Mouse (Mus musculus) liver, postnatal 0 days (tissue): Measurements from ENCODE around the gene Nup107. TPM values are rescaled to one million over a fixed set of nuclear protein-coding genes. Genes with fewer than 3 reads are reported as not detected.
A peak's percentile ranks its signal among the peaks of the same experiment; 100 is the strongest.
"Not testable (repeated sequence)": the region's sequence is repeated elsewhere in the genome, so short reads cannot be mapped to it uniquely, and the experiment has no call there.

Source experiments
- ATAC-seq: fragments of 200-750 bp; cut with Nextera tagmentation; 2 replicates; pipeline ENCODE4 v1.8.0; 2017; ENCODE audit warnings: mild to moderate bottlenecking, moderate library complexity
- DNase-seq: peaks from one replicate; pipeline ENCODE4 v3.0.0-alpha.2; 2016
- H3K27ac ChIP-seq: fragments of 300-500 bp; sonication (generic); 2 replicates; pipeline ENCODE4 v1.5.1; 2014; ENCODE audit warnings: antibody characterized with exemption, moderate library complexity, mild to moderate bottlenecking, low read depth
- H3K27me3 ChIP-seq: fragments of 300-500 bp; sonication (generic); 2 replicates; pipeline ENCODE4 v1.6.1; 2014; ENCODE audit warnings: low read length, control low read depth, mixed read lengths; ENCODE audit not compliant: insufficient read depth
- H3K36me3 ChIP-seq: fragments of 300-500 bp; sonication (generic); replicated peaks from 2 replicates; pipeline ENCODE4 v1.6.1; 2014; ENCODE audit warnings: mild to moderate bottlenecking, control low read depth, low read length, moderate library complexity, mixed read lengths; ENCODE audit not compliant: insufficient read depth
- H3K4me1 ChIP-seq: fragments of 300-500 bp; sonication (generic); 2 replicates; pipeline ENCODE4 v1.6.1; 2014; ENCODE audit warnings: antibody characterized with exemption, mild to moderate bottlenecking, control low read depth; ENCODE audit not compliant: insufficient read depth
- H3K4me2 ChIP-seq: fragments of 300-500 bp; sonication (generic); 2 replicates; pipeline ENCODE4 v1.6.1; 2014; ENCODE audit warnings: low read depth, mild to moderate bottlenecking, low read length, moderate library complexity, mixed read lengths
- H3K4me3 ChIP-seq: fragments of 300-500 bp; sonication (generic); 2 replicates; pipeline ENCODE4 v1.5.1; 2014; ENCODE audit warnings: low read depth, low read length
- H3K9ac ChIP-seq: fragments of 300-500 bp; sonication (generic); replicated peaks from 2 replicates; pipeline ENCODE4 v1.6.1; 2014; ENCODE audit warnings: mild to moderate bottlenecking, moderate library complexity
- H3K9me3 ChIP-seq: fragments of 300-500 bp; sonication (generic); 2 replicates; pipeline ENCODE4 v1.6.1; 2016; ENCODE audit warnings: mild to moderate bottlenecking, control low read depth, low read length, mixed read lengths
- CTCF ChIP-seq: sonication (generic); IDR thresholded peaks from 2 replicates; pipeline ENCODE4 v1.5.1; 2016; ENCODE audit warnings: antibody characterized with exemption, low read depth
- EP300 ChIP-seq: IDR thresholded peaks from 2 replicates; pipeline ENCODE4 v1.6.1; 2016; ENCODE audit warnings: antibody characterized with exemption, low read depth, mild to moderate bottlenecking
- WGBS: fragments of 180-500 bp; shearing (Covaris S2); extraction: QIAGEN DNeasy Blood & Tissue Kit; methylation state at CpG from one replicate; pipeline ENCODE4 v1.1.7; 2014; ENCODE audit not compliant: insufficient replicate concordance; 5-methylcytosine and 5-hydroxymethylcytosine counted together
- polyA plus RNA-seq: library from polyadenylated mRNA; unstranded; fragments of >200 nt; fragmentation: Nextera tagmentation; extraction: Ambion mirVana; gene quantifications from 2 replicates; pipeline ENCODE4 v1.2.1, GENCODE M21; 2015

Gene Nup107
- polyA plus RNA-seq, 1 experiment from 2014 or later, result 15.0 TPM

DNA sequence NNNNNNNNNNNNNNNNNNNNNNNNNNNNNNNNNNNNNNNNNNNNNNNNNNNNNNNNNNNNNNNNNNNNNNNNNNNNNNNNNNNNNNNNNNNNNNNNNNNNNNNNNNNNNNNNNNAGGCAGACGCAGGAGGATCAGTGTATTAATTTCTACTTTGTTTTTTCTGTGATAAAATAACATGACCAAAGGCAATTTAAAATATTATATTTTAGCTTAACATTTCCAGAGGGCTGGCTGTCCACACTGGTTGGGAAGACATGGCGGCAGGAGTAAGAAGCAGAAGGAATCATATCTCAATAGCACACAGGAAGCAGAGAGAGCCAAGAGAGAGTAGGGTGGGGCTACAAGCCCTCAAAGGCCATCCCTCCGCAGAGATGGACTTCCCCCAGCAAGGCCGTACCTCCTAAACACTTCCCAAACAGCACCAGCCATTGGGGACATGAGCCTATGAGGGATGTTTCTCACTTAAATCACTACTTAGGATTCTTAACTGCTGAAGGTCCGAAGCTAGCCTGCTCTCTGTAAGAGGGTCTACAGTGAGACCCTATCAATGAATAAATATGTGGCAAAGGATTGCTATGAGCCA is 68.3 kb downstream of the Nup107 start:
- no peak overlapping the region for H3K27ac ChIP-seq
- H3K36me3 ChIP-seq, result no peaks in the 10 kb centered on the region
- H3K4me2 ChIP-seq, result no peak overlapping the region
- no peak overlapping the region for H3K9ac ChIP-seq
- H3K4me3 ChIP-seq, result no peak overlapping the region
- TF ChIP-seq EP300, result no peak
- TF ChIP-seq CTCF, result no peak
- H3K9me3 ChIP-seq, result no peaks in the 10 kb centered on the region
- DNase-seq (no peak), ATAC-seq (no peak)
- WGBS, result 61% methylated on average over 5 of the region's 5 CpGs
- H3K4me1 ChIP-seq, result no peaks in the 10 kb centered on the region
- no peaks in the 10 kb centered on the region for H3K27me3 ChIP-seq

DNA sequence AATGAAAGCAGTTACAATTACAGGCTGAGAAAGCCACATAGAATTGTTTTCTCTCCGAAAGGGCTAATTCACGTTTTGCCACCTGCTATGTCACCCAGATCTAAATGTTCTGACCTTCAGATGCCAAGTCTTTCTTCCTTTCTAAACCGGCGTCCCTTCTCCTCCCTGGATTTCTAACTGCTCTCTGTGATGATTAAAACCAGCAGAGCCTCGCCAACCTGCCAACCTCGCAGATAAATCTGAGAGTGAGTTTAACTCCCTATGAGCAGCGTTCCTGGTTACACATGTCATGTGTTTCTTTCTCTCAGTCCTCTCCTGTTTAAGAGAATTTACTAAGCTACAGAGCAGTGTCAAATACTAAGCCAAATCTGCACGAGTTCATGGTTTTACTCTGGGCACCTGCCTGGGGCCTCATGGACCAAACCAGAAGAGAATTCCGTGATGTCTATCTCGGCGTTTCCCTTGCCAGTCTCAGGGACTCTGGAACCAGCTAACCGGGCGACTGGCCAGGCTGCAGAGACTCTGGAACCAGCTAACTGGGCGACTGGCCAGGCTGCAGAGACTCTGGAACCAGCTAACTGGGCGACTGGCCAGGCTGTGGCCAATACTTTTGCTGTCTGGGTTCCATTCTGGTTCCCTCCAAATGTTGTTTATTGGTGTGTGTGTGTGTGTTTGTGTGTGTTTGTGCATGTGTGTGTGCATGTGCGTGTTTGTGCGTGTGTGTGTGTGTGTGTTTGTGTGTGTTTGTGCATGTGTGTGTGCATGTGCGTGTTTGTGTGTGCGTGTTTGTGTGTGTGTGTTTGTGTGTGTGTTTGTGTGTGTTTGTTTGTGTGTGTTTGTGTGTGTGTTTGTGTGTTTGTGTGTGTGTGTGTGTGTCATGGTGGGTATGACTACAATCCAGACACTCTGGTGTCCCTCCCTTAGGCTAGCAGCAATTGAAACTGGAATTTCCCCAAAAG is 74.1 kb downstream of the Nup107 start:
- 65% methylated on average over 19 of the region's 19 CpGs for WGBS
- peak overlapping the region; percentile 56; the same call in 1 of the 2 replicates for H3K27ac ChIP-seq
- H3K4me1 ChIP-seq, result peaks cover 4% of the 10 kb centered on the region; the same call in 1 of the 2 replicates
- H3K27me3 ChIP-seq, result no peaks in the 10 kb centered on the region
- no peak overlapping the region for H3K4me3 ChIP-seq
- no peak overlapping the region for H3K9ac ChIP-seq
- H3K36me3 ChIP-seq, result no peaks in the 10 kb centered on the region
- no peak for DNase-seq
- H3K9me3 ChIP-seq, result no peaks in the 10 kb centered on the region
- H3K4me2 ChIP-seq, result no peak overlapping the region
- TF ChIP-seq CTCF (no peak), EP300 (no peak)
- no peak; the same call in 1 of the 2 replicates for ATAC-seq

DNA sequence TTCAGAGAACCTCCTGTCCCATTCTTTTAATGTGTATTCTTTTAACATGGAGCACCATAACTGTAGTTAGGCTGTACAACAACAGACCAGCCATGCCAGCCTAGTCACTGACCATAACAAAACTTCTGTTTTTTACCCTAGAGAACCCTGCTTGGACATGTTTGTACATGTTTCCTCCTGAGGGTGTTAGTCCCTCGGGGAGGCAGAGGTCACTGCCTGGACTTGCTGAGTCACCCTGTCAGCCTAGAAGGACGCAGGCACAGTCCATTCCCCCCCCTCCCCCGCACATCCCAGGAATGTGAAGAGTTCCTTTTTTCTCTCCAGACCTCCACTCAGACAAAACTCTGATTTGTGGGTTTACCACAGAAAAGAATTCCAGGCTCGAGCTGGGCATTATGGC is 74.9 kb downstream of the Nup107 start:
- Histone ChIP-seq H3K4me2 (no peak overlapping the region), H3K4me3 (no peak overlapping the region), H3K4me1 (peaks cover 4% of the 10 kb centered on the region; the same call in 1 of the 2 replicates), H3K27me3 (no peaks in the 10 kb centered on the region), H3K27ac (peak overlapping the region; percentile 56), H3K9me3 (no peaks in the 10 kb centered on the region), H3K36me3 (no peaks in the 10 kb centered on the region), H3K9ac (no peak overlapping the region)
- peak; percentile 48 for DNase-seq
- peak; percentile 76 for ATAC-seq
- TF ChIP-seq EP300, result no peak
- no peak for TF ChIP-seq CTCF
- 6% methylated on average over 4 of the region's 4 CpGs for WGBS

DNA sequence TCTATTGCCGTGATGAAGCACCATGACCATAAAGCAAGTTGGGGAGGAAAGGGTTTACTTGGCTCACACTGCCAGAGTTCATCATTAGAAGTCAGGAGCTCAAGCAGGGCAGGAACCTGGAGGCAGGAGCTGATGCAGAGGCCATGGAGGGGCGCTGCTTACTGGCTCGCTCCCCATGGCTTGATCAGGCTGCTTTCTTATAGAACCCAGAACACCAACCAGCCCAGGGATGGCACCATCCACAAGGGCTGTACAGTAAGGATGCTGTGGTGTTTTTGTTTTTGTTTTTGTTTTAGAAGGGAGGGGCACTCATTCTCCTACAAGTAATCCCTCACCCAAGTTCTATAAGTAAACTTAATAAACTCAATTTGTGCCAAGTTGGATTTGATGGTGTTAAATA is 75.8 kb downstream of the Nup107 start:
- WGBS, result 77% methylated on average over 3 of the region's 3 CpGs
- Histone ChIP-seq H3K9ac (no peak overlapping the region), H3K36me3 (no peaks in the 10 kb centered on the region), H3K27ac (no peak overlapping the region), H3K27me3 (no peaks in the 10 kb centered on the region), H3K4me2 (no peak overlapping the region), H3K4me1 (peaks cover 4% of the 10 kb centered on the region; the same call in 1 of the 2 replicates), H3K9me3 (no peaks in the 10 kb centered on the region), H3K4me3 (no peak overlapping the region)
- ATAC-seq, result no peak
- DNase-seq, result no peak
- TF ChIP-seq CTCF (no peak), EP300 (no peak)

DNA sequence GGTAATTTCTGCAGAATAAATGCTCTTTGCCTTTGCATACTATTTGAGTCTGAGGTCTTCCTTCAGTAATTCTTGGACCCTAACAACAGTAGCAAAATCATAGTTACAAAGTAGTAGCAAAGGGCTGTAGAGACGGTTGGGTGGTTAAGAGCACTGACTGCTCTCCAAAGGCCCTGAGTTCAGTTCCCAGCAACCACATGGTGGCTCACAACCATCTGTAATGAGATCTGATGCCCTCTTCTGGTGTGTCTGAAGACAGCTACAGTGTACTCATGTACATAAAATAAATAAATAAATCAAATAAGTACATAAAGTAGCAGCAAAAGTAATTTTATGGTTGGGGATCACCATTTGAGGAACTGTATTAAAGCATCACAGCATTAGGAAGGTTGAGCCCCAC is 76.9 kb downstream of the Nup107 start:
- H3K4me3 ChIP-seq, H3K4me2 ChIP-seq, H3K9me3 ChIP-seq, H3K27ac ChIP-seq, DNase-seq, H3K9ac ChIP-seq, ATAC-seq, H3K27me3 ChIP-seq, H3K36me3 ChIP-seq: not testable (repeated sequence)
- peaks cover 10% of the 10 kb centered on the region for H3K4me1 ChIP-seq
- 84% methylated on average over 1 of the region's 1 CpGs for WGBS

DNA sequence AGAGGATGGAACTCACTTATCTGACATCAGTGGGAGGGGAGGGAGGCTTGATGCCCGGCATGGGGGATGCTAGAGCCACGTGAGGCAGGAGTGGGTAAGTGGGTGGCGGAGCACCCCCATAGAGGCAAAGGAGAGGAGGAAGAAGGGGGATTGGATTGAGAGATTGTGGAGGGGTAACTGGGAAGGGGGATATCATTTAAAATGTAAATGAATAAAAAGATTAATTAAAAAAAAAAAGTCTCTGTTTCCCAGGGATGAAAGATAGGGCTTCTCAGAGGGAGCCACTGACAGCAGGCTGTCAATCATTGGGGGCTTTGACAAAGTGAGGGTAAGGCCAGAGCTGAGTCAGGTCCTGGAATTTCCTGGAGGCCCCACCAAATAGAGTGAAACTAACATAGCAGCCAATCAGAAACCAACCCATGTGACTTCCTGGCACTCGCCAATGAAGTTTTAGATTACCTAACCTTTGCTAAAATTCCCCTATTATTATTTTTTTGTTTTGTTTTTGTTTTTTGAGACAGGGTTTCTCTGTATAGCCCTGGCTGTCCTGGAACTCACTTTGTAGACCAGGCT is 77.5 kb downstream of the Nup107 start:
- Histone ChIP-seq H3K27ac (no peak overlapping the region), H3K36me3 (no peaks in the 10 kb centered on the region), H3K9me3 (no peaks in the 10 kb centered on the region), H3K9ac (no peak overlapping the region), H3K4me2 (no peak overlapping the region), H3K4me1 (peaks cover 10% of the 10 kb centered on the region), H3K27me3 (no peaks in the 10 kb centered on the region), H3K4me3 (no peak overlapping the region)
- 57% methylated on average over 4 of the region's 4 CpGs for WGBS
- TF ChIP-seq EP300, result no peak
- TF ChIP-seq CTCF, result no peak
- no peak for DNase-seq
- ATAC-seq, result no peak
